In the genomic region with DNA sequence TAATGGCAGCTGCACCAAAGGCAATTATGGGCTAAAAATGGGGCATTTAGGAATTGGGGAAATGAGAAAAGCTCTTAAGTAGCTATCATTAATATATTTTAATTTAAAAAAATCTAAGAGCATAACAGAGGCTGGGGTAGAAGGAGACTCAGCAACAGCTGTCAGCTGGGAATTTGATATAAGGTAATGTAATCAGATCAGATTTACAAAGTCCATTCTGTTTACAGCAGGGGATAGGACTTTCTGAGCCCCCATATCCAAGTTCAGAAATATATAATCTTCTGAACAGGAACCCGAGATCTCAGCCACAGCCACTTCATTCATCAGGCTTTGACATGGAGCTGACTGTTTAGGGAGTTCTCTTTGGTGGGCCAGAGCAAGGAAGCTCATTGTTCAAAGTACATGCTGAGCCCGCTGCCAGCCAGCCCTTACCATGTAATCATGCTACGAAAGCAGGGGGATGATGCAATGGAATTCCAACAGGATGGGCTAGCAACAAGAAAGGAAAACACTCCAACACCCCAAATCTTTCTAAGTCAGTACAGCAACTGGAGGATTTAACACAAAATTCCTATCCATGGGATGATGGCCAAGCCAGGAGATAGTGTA, we compare ENCODE assay signal across 25 mouse cellular contexts.
DNase-seq lines count a peak whose midpoint lies in the region; ATAC-seq and TF ChIP-seq lines count a peak whose summit lies in the region.
"Had no signal": no experiment of that assay in that cellular context is flagged by ENCODE, and none has a peak within 500 bp of the region (broad histone marks: within the 10 kb centered on the region; RNA-seq: fewer than 3 reads in every experiment).

No protein-coding gene starts in this region.

- no peak overlapping the region for H3K4me3 ChIP-seq in lung, embryonic 14.5 days (ENCODE audit: low read depth, low read length)
- no peak overlapping the region for H3K4me3 ChIP-seq in embryonic facial prominence, embryonic 14.5 days (ENCODE audit: low read depth, low read length)
- H3K4me3 ChIP-seq in limb, embryonic 13.5 days, result no peak overlapping the region
- no peak overlapping the region for H3K4me3 ChIP-seq in myocyte
- H3K4me3 ChIP-seq: erythroblast, embryonic 14.5 days; forebrain, embryonic 13.5 days; heart, adult 2 months; heart, embryonic 10.5 days; heart, embryonic 13.5 days had no signal

- no peak overlapping the region for H3K9ac ChIP-seq in lung, embryonic 14.5 days
- no peak overlapping the region for H3K9ac ChIP-seq in embryonic facial prominence, embryonic 14.5 days (ENCODE audit: low read depth, low read length)
- no peak overlapping the region for H3K9ac ChIP-seq in limb, embryonic 13.5 days
- H3K9ac ChIP-seq: forebrain, embryonic 13.5 days; heart, embryonic 13.5 days; hindbrain, embryonic 14.5 days had no signal

- H3K27me3 ChIP-seq in lung, embryonic 14.5 days (ENCODE audit: insufficient read depth, low read length), result no peaks in the 10 kb centered on the region
- H3K27me3 ChIP-seq in embryonic facial prominence, embryonic 14.5 days (replicated peaks; ENCODE audit: control insufficient read depth, insufficient read depth, low read length), result no peaks in the 10 kb centered on the region
- H3K27me3 ChIP-seq in limb, embryonic 13.5 days, result no peaks in the 10 kb centered on the region
- H3K27me3 ChIP-seq in myocyte (ENCODE audit: control insufficient read depth, insufficient read depth, insufficient read length), result no peaks in the 10 kb centered on the region
- H3K27me3 ChIP-seq: forebrain, embryonic 13.5 days; heart, embryonic 13.5 days had no signal

- no peaks in the 10 kb centered on the region for H3K9me3 ChIP-seq in lung, embryonic 14.5 days (ENCODE audit: low read depth, low read length)
- H3K9me3 ChIP-seq in embryonic facial prominence, embryonic 14.5 days (ENCODE audit: control insufficient read depth, low read length), result no peaks in the 10 kb centered on the region
- H3K9me3 ChIP-seq in limb, embryonic 13.5 days, result no peaks in the 10 kb centered on the region
- H3K9me3 ChIP-seq: forebrain, embryonic 13.5 days; heart, embryonic 10.5 days; heart, embryonic 13.5 days had no signal

- H3ac ChIP-seq in myocyte (ENCODE audit: control insufficient read depth, insufficient read length), result no peak overlapping the region

- H3K36me3 ChIP-seq in lung, embryonic 14.5 days (ENCODE audit: insufficient read depth), result no peaks in the 10 kb centered on the region
- no peaks in the 10 kb centered on the region for H3K36me3 ChIP-seq in embryonic facial prominence, embryonic 14.5 days (ENCODE audit: control insufficient read depth, insufficient read depth, low read length)
- no peaks in the 10 kb centered on the region for H3K36me3 ChIP-seq in limb, embryonic 13.5 days
- H3K36me3 ChIP-seq in myocyte (ENCODE audit: control insufficient read depth, insufficient read depth), result no peaks in the 10 kb centered on the region
- H3K36me3 ChIP-seq: heart, embryonic 10.5 days; heart, embryonic 13.5 days had no signal

- TF ChIP-seq POLR2A in myocyte (IDR thresholded peaks at IDR 0.05; ENCODE audit: insufficient read length, low read depth), result no peak

- ATAC-seq in lung, embryonic 14.5 days (ENCODE audit: insufficient read depth), result no peak; the same call in 1 of the 2 replicates
- ATAC-seq in embryonic facial prominence, embryonic 14.5 days (ENCODE audit: low read depth), result peak; percentile 81
- peak; percentile 69 for ATAC-seq in limb, embryonic 13.5 days (ENCODE audit: low FRiP score, low read depth)
- ATAC-seq: CD4-positive, CD25-positive, alpha-beta regulatory T cell, adult 4 months; forebrain, embryonic 13.5 days; forebrain, embryonic 16.5 days had no signal

- TF ChIP-seq CTCF in lung, embryonic 14.5 days (IDR thresholded peaks at IDR 0.05; ENCODE audit: low read depth), result no peak

- H3K4me2 ChIP-seq in lung, embryonic 14.5 days, result no peak overlapping the region
- no peak overlapping the region for H3K4me2 ChIP-seq in embryonic facial prominence, embryonic 14.5 days (ENCODE audit: low read depth, low read length)
- H3K4me2 ChIP-seq in limb, embryonic 13.5 days (replicated peaks), result no peak overlapping the region
- H3K4me2 ChIP-seq in myocyte (ENCODE audit: low read depth), result no peak overlapping the region
- H3K4me2 ChIP-seq: forebrain, embryonic 13.5 days; heart, embryonic 13.5 days; hindbrain, embryonic 14.5 days had no signal

- WGBS in lung, embryonic 14.5 days, result 32% methylated on average over 3 of the region's 3 CpGs
- whole genome bisulfite sequencing in embryonic facial prominence, embryonic 14.5 days, result 54% methylated on average over 3 of the region's 3 CpGs
- 66% methylated on average over 3 of the region's 3 CpGs for WGBS in limb, embryonic 13.5 days

- no peaks in the 10 kb centered on the region for H3K79me2 ChIP-seq in myocyte (ENCODE audit: control insufficient read depth, insufficient read depth)

- H3K4me1 ChIP-seq in lung, embryonic 14.5 days (ENCODE audit: insufficient read depth), result no peaks in the 10 kb centered on the region; the same call in 1 of the 2 replicates
- no peaks in the 10 kb centered on the region for H3K4me1 ChIP-seq in embryonic facial prominence, embryonic 14.5 days (ENCODE audit: control insufficient read depth, insufficient read depth, low read length)
- H3K4me1 ChIP-seq in limb, embryonic 13.5 days, result no peaks in the 10 kb centered on the region; the same call in 1 of the 2 replicates
- H3K4me1 ChIP-seq: heart, embryonic 10.5 days; heart, embryonic 13.5 days had no signal

- no peak overlapping the region for H3K27ac ChIP-seq in lung, embryonic 14.5 days (ENCODE audit: low read depth)
- no peak overlapping the region for H3K27ac ChIP-seq in embryonic facial prominence, embryonic 14.5 days (replicated peaks; ENCODE audit: low read depth, low read length)
- H3K27ac ChIP-seq in limb, embryonic 13.5 days, result no peak overlapping the region
- H3K27ac ChIP-seq: forebrain, embryonic 13.5 days; heart, adult 2 months; heart, embryonic 10.5 days; heart, embryonic 13.5 days; hindbrain, embryonic 14.5 days had no signal

- DNase-seq in lung, embryonic 14.5 days, result peak; percentile 63
- DNase-seq in lung, postnatal 14 days, result no peak
- DNase-seq in embryonic facial prominence, embryonic 14.5 days (ENCODE audit: low spot score), result peak; percentile 76
- no peak for DNase-seq in thymus, postnatal 25 days
- DNase-seq: adrenal gland, adult 2 months; adrenal gland, postnatal 14 days; cerebellum, adult 11 months; cerebellum, adult 2 months; cerebellum, adult 9-11 months; cerebellum, postnatal 36 days; embryo, embryonic 11 days; gastrocnemius, postnatal 10 days; gastrocnemius, postnatal 36 days; heart, adult 2 months; heart, postnatal 14 days; heart, postnatal 4 days had no signal

TF ChIP-seq in myocyte, 11 proteins besides CTCF, POLR2A, EP300 and RAD21:
- TF ChIP-seq CEBPB (IDR thresholded peaks at IDR 0.05; ENCODE audit: insufficient read depth, poor library complexity, severe bottlenecking), result peak; percentile 75; the same call in 1 of the 2 replicates
- TF ChIP-seq SRF (IDR thresholded peaks at IDR 0.05; ENCODE audit: control insufficient read depth, insufficient read length, low read depth), result no peak

Comparison
In these comparisons a context has a peak if more than half of its experiments do, and no peak if none do; other contexts are left out.
1. DNase-seq: peak in lung, embryonic 14.5 days (single experiment) and embryonic facial prominence, embryonic 14.5 days (single experiment); none in lung, postnatal 14 days (single experiment) and thymus, postnatal 25 days (single experiment).